Mouse (Mus musculus) urinary bladder, postnatal 36 days (tissue): ENCODE data around the gene Mgp.
"Not testable (repeated sequence)": the region's sequence is repeated elsewhere in the genome, so short reads cannot be mapped to it uniquely, and the experiment has no call there.

Source experiments
- DNase-seq, 2 experiments: peaks; one replicate each; pipeline ENCODE4 v3.0.0; 2022; ENCODE audit warnings: low spot score in 2 of 2, mixed read lengths in 1 of 2

The Mgp gene

DNA sequence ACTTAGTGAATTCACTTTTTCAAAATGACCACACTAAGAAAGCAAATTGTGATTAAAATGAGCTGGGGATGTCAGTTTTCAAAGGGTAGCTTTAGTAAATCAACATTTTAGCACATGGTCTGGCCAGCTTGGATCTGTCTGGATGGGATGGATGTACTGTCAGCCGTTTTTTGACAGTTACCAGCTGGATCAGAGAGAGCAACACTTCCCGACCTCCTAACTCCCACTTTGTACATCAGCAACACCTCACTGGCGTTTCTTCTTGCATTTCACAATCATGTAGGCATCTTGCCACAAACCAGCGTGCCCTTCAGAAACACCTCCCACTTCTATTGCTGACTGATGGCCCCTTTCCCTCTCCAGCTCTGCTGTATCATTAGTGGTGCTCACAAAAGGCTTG lies 22.6 kb upstream of the Mgp start:
- peak in 1 of 2 experiments; percentile 43 for DNase-seq

DNA sequence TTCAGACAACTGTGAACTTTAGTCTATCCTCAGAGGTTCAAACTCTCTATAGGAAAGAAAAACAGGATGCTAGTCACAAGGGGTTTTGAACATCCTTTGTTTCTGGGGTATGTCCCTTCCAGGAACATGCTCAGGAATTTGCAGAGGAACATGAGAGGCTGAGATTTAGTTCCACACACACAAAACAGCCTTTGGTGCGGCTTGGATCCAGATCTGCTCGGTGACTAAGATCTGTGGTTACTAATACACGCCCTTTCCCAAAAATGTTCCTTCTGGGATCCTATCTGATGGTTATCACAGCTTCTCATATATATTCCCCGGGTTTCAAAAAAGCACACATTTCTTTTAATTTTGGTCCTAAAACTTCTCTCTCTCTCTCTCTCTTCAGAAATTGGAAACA lies 22.2 kb upstream of the Mgp start:
- DNase-seq = no peak

DNA sequence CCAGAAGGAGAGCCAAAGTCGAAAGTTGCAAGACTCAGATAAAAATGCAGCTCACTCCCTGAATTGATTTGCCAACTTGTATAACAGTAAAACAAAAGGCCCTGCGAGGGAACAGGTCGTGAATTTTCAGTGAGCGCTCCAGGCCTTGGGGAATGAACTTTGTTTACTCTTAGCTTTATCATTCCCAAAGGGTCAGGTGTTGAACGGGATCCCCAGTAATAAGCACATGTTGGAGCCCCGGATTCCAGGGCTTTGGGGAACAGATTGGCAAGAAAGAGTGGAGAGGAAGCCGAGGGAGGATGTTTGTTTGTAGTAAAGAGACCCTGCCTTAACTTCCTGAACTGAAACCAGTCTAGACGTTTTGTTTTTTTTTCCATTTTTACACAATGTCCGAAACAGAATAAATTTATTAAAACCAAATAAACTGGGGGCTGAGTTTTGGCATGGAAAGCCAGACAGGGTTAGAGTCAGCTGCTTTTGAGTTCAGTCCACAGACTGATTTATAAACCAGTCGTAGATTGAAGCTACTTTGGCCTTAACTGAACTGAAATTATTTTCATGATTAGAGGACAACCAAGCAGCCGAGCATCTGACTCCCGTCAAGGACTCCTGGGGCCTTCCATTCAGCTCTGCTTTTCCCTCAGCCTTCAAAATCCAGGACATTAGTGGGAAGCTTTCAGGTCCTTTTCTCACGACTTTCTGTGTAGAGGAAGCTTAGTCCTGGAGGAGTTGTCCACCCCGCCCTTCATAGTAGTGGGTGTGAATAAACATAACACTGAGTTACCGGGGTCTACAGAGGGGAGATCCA lies 19.1 kb upstream of the Mgp start:
- no peak for DNase-seq

- no peak for DNase-seq
Observed at GRCm38 (mm10) chr6:136892002-136892401, 16.4 kb upstream of the Mgp start.

DNA sequence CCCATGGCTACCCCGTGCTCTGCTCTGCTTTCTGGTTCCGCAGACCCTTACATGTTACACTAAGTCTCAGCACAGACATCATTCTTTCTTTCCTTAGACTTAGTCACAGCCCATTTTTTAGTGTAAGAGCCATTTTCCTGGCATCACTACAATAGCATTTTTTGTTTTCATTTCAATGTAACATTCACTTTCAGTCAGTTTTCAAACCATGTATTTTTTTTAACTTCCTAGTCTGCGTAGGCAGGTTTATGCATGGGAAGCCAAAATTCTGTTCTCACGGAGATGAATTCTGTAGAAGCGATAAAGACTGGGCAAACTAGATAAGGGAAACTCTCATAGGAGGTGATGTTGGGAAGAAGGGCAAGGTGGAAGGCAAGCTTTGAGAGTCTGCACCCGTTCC lies 13.9 kb upstream of the Mgp start:
- no peak for DNase-seq

- no peak for DNase-seq
Observed at GRCm38 (mm10) chr6:136889067-136889466, 13.4 kb upstream of the Mgp start.

DNA sequence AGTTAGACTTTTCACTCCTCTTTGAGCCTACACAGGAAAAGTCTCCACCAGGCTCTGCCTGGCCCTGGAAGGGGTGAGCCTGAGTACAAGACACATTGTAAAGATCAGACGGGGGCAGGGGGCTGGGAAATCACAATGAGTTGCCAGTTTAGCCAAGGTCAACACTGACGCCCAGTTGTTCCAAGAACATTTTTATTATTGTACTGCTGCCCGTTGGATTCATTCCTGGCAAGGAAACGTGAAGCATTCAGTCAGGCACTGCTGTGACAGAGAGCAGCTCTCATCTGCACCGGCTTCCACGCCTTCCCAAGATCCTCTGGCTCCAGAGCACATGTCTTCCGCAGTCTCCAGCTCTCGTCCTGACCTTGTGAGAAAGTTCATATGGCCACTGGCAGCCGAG lies 12.2 kb upstream of the Mgp start:
- peak; percentile 45 to 59 for DNase-seq

- not testable (repeated sequence) for DNase-seq
Observed at GRCm38 (mm10) chr6:136884766-136885165, 9.1 kb upstream of the Mgp start.

DNA sequence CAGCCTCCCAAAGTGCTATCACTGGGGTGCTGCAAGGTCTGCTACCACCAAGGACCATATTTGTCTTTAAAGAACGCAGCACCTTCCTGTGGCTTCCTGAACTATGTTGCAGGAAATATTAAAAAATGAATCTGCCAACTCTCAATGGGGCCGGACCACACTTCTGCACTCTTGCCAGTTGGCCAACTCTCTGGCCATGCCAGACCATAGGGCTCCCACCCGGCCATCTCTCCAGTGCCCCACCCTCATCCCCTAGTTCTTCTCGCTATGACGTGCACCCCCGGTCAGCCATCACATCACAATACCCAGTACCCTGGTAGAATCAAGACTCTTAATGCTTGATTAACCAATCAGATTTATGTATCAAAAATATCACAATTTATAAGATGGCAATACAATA lies 8.3 kb upstream of the Mgp start:
- DNase-seq = no peak

- peak in 1 of 2 experiments; percentile 18 for DNase-seq
Observed at GRCm38 (mm10) chr6:136883431-136883915, 7.8 kb upstream of the Mgp start.

GRCm38 (mm10) chr6:136881678-136882077 lies 6.1 kb upstream of the Mgp start:
- no peak for DNase-seq

- DNase-seq = peak in 1 of 2 experiments; percentile 18
Observed at GRCm38 (mm10) chr6:136874599-136874998, 1.0 kb downstream of the Mgp start.

DNA sequence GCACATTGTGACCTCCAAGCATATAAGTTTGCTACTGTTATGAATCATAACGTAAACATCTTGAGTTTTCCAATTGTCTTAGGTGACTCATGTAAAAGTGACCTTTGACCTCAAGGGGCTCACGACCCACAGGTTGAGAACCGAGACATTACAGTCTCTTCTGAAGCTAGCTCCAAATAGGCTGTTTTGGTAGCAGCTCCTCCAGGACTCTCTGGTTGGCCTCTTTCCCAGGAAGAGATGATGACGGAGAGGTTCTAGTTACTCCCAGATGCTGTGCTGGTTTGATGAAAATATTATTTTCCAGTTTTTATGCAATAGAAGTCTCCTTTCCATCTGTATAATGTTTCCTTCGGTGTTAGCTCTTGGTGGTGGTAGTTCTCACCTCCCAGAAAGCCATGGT lies 6.7 kb downstream of the Mgp start:
- DNase-seq = no peak

DNA sequence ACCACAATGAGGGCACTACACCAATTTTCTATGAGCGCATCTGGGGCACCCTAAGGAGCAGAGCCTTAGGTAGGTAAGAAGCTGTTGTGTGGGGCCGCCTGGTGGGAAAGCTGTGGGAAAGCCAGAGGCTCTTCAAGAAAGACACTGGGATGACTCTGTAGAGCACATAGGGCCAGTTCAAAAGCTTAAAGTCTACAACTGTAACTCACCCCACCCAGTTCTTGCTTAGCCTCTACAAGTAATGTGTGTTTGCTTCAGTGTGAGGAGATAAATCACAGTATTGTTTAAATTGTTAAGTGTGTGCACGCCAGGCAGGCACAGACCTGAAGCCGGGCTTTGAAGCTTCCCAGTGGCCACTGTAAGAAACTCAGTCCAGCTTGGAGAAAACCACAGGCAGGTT lies 9.5 kb downstream of the Mgp start:
- DNase-seq = peak in 1 of 2 experiments; percentile 16

GRCm38 (mm10) chr6:136865360-136865759 lies 10.3 kb downstream of the Mgp start:
- no peak for DNase-seq

DNA sequence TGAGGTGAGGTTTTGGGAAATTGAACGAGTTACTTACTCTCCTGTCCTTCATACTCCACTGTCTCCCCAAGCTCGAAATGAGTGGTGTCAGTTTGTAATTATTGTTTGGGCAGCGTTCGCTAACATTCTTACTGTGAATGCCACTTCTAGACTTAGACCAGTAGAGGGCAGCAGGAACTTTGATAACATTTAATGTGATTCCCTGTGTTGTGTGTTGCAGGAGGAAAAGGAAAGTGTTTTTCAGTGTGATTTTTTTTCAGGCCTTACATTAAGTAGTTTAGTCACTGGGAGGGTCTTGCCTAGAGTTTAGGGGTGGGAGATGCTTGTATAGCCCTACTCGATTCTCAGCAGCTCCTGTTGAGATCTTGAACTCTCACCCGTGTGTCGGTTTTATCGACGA lies 14.6 kb downstream of the Mgp start:
- no peak for DNase-seq

GRCm38 (mm10) chr6:136858420-136858819 lies 17.2 kb downstream of the Mgp start:
- DNase-seq = no peak

DNA sequence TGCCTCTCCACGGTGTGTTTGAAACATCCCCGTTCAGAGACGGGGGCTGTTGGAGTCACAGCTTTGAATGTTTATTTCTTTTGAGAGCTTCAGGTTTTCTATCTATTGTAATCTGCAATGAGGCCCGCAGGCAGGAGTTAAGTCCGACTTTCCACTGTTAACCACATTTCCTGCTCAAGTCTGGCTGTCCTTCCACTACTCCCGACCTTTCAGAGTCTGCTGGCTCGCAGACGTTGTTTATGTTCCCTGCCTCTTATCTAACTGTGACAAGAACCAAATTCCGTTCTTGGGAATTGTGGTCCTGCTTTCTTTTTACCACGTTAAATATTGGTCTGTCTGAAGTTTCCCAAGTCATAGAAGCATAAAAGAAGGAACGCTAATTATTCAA lies 17.8 kb downstream of the Mgp start:
- peak; percentile 18 to 39 for DNase-seq

DNA sequence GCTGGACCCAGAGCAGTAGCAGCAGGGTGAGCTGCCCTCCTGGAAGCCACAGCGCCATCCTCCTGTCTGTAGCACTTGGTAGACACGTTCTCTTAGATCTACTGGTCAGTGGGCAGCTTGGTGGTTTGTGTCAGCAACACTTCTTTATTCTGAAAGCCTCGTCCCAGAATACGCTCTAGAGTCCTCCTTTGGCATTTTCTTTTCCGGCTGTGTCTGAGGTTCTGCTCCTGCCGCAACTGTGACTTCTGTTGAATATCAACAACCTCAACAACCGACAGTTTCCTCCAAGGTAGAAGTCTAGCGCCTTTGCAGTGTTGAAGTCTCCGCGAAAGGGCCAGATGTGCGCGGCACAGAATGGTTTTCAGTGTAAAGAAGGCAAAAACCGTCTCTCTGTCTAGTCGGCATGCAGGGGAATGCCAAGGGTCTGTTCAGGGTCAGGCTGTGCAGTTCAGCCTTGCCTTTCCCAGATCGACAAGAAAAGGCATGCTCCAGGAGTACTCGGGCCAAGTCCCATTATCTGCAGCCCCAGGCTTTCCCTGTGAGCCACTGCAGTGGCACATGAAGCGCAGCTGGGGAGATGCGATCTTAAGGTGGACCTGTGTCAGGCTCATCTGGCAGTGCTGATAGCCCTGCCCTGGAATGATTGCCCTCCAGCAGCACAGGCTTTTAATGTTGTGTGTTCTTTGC lies 18.3 kb downstream of the Mgp start, which contains the start of gene Art4:
Gene Art4, minus strand, starts transcription at position 548 of the 687 bp plus-strand sequence.
- DNase-seq = peak; percentile 33 to 37

DNA sequence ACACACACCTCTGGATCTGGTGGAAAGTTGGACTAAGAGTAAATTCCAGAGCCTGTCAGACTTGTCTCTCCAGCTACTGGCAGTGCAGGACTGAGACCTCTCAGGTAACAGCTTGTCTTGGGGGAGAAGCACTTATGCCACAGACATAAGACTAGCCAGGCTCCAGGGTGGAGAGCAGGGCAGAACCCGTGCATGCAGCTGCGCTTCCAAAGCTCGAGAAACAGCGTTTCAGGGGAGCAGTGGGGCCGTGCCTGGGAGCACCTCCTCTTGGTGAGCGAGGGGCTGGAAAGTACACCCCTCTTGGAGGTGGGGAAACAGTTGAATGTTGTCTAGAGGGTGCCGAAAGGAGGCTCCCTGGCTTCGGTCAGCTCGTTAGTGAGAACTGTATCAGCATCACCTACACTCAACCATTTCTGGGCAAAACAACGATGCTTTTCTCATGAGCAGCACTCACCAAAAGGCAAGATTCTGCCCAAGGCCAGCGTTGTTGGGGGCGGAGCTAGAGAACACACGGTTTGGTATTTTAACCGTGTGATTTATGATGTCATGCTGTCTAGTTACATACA lies 19.5 kb downstream of the Mgp start:
- peak; percentile 35 to 42 for DNase-seq

- no peak for DNase-seq
Observed at GRCm38 (mm10) chr6:136855183-136855582, 20.4 kb downstream of the Mgp start.

GRCm38 (mm10) chr6:136854361-136854781 lies 21.3 kb downstream of the Mgp start:
- no peak for DNase-seq

GRCm38 (mm10) chr6:136852762-136853161 lies 22.9 kb downstream of the Mgp start:
- no peak for DNase-seq
